Mouse (Mus musculus): ENCODE data around the gene Bmp5. TPM values are rescaled to one million over a fixed set of nuclear protein-coding genes. Genes with fewer than 3 reads are reported as not detected.
"Not testable (repeated sequence)": the region's sequence is repeated elsewhere in the genome, so short reads cannot be mapped to it uniquely, and the experiment has no call there.

The Bmp5 gene
- polyA plus RNA-seq, 1 experiment from 2014 or later: 7.5 TPM

DNA sequence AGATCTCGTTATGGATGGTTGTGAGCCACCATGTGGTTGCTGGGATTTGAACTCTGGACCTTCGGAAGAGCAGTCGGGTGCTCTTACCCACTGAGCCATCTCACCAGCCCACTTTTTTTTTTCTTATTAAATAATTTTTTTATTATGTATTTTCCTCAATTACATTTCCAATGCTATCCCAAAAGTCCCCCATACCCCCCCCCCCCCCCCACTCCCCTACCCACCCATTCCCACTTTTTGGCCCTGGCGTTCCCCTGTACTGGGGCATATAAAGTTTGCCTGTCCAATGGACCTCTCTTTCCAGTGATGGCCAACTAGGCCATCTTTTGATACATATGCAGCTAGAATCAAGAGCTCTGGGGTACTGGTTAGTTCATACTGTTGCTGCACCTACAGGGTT, 33.0 kb downstream of the Bmp5 start:
- peak; percentile 71; the same call in 1 of the 2 replicates for ATAC-seq (ENCODE audit: insufficient number of reproducible peaks, insufficient read depth, low FRiP score, low read depth)
- H3K9me3 ChIP-seq (ENCODE audit: control insufficient read depth, low read depth, low read length): not testable (repeated sequence)

DNA sequence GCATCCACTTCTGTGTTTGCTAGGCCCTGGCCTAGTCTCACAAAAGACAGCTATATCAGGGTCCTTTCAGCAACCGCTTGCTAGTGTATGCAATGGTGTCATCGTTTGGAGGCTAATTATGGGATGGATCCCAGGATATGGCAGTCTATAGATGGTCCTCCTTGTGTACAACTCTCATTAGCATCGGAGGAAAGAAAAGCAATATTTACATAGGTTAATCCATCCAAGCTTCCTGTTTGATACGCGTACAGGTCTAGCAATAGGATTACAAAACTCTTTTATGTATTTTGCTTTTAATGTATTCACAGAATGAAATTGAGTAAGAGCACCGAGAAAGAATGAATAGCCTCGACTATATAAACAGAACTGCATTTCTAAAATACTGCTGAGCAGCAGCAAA, 33.5 kb downstream of the Bmp5 start:
- Histone ChIP-seq H3K4me1 (ENCODE audit: control insufficient read depth, insufficient read depth, low read length) (no peaks in the 10 kb centered on the region), H3K36me3 (ENCODE audit: control insufficient read depth, insufficient read depth, low read length) (no peaks in the 10 kb centered on the region), H3K27ac (ENCODE audit: low read length) (no peak overlapping the region), H3K4me2 (replicated peaks; ENCODE audit: low read depth, low read length) (no peak overlapping the region), H3K27me3 (ENCODE audit: control insufficient read depth, insufficient read depth, low read length) (no peaks in the 10 kb centered on the region), H3K9ac (replicated peaks; ENCODE audit: low read depth, low read length) (no peak overlapping the region), H3K9me3 (ENCODE audit: control insufficient read depth, low read depth, low read length) (no peaks in the 10 kb centered on the region), H3K4me3 (ENCODE audit: low read depth, low read length) (no peak overlapping the region)
- no peak for ATAC-seq (ENCODE audit: insufficient number of reproducible peaks, insufficient read depth, low FRiP score, low read depth)
- 76% methylated on average over 7 of the region's 7 CpGs for WGBS

More for the DNA sequence above, 33.0 kb downstream of the Bmp5 start:
- not testable (repeated sequence) for H3K27me3 ChIP-seq (ENCODE audit: control insufficient read depth, insufficient read depth, low read length); H3K4me2 ChIP-seq (replicated peaks; ENCODE audit: low read depth, low read length); H3K36me3 ChIP-seq (ENCODE audit: control insufficient read depth, insufficient read depth, low read length); H3K4me3 ChIP-seq (ENCODE audit: low read depth, low read length); H3K27ac ChIP-seq (ENCODE audit: low read length); H3K4me1 ChIP-seq (ENCODE audit: control insufficient read depth, insufficient read depth, low read length); H3K9ac ChIP-seq (replicated peaks; ENCODE audit: low read depth, low read length)
- 100% methylated on average over 2 of the region's 4 CpGs for WGBS

DNA sequence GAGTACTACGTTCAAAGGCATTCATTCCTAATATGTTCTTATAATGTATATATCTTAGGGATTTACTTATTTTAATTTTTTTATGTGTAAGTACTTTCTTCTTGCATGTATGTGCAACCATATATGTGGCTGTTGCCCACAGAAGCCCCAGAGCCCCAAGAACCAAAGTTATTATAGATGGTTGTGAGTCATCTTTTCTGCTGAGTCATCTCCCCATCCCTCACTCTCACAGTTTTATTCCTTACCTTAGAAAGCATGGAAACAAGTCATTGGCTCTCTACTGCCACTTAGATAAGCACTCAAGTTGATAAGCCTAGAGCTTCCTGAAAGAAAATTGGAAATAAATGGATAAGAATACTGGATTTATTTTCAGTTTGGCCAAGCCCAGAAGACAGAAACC, 40.0 kb downstream of the Bmp5 start:
- Histone ChIP-seq H3K27ac (ENCODE audit: low read length) (no peak overlapping the region), H3K4me2 (replicated peaks; ENCODE audit: low read depth, low read length) (no peak overlapping the region), H3K9me3 (ENCODE audit: control insufficient read depth, low read depth, low read length) (no peaks in the 10 kb centered on the region), H3K27me3 (ENCODE audit: control insufficient read depth, insufficient read depth, low read length) (no peaks in the 10 kb centered on the region), H3K4me3 (ENCODE audit: low read depth, low read length) (no peak overlapping the region), H3K4me1 (ENCODE audit: control insufficient read depth, insufficient read depth, low read length) (no peaks in the 10 kb centered on the region), H3K9ac (replicated peaks; ENCODE audit: low read depth, low read length) (no peak overlapping the region), H3K36me3 (ENCODE audit: control insufficient read depth, insufficient read depth, low read length) (no peaks in the 10 kb centered on the region)
- no peak for ATAC-seq (ENCODE audit: insufficient number of reproducible peaks, insufficient read depth, low FRiP score, low read depth)
- WGBS: 82% methylated on average over 1 of the region's 1 CpGs

DNA sequence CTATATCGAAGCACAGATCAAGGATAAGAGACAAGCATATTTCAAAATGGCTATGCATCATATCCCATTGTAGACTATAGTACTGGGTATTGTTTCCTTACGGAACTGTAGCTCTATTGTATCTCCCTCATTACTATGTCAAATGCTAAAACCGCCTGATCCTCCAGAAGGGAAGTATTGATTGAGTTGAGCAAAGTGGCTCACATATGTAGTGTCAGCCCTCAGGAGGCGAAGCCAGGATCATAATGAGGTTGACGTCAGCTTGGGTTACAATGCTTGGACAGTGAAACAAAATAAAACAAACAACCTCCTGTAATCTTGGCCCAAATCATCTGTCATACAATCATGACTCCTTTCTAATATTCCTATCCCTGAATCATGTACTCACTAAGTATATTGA, 43.2 kb downstream of the Bmp5 start:
- no peak for ATAC-seq (ENCODE audit: insufficient number of reproducible peaks, insufficient read depth, low FRiP score, low read depth)

DNA sequence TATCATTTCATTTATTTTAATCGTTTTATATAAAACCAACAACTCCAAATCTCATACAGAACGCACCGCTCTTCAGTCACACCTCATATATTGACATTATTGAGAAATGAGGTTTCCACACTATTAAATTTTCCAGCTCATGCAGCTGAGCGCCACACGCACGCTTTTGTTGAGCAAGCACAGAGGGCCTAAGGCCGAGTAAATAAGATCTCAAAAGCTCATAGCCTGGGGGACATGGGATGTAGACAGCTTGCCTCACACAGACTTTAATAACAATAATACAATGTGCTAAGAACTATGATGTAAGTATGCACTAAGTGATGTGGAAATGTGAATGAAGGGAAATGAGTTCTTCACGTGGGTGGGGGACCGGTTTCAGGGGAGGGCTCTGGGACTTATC, 57.3 kb downstream of the Bmp5 start:
- Histone ChIP-seq H3K4me3 (ENCODE audit: low read depth, low read length) (no peak overlapping the region), H3K36me3 (ENCODE audit: control insufficient read depth, insufficient read depth, low read length) (no peaks in the 10 kb centered on the region), H3K4me1 (ENCODE audit: control insufficient read depth, insufficient read depth, low read length) (no peaks in the 10 kb centered on the region), H3K4me2 (replicated peaks; ENCODE audit: low read depth, low read length) (no peak overlapping the region), H3K9me3 (ENCODE audit: control insufficient read depth, low read depth, low read length) (no peaks in the 10 kb centered on the region), H3K27me3 (ENCODE audit: control insufficient read depth, insufficient read depth, low read length) (no peaks in the 10 kb centered on the region), H3K27ac (ENCODE audit: low read length) (no peak overlapping the region), H3K9ac (replicated peaks; ENCODE audit: low read depth, low read length) (no peak overlapping the region)
- WGBS: 72% methylated on average over 9 of the region's 9 CpGs
- ATAC-seq (ENCODE audit: insufficient number of reproducible peaks, insufficient read depth, low FRiP score, low read depth): no peak

More for the DNA sequence above, 43.2 kb downstream of the Bmp5 start:
- H3K27ac ChIP-seq (ENCODE audit: low read length): no peak overlapping the region
- H3K4me3 ChIP-seq (ENCODE audit: low read depth, low read length): no peak overlapping the region
- H3K4me1 ChIP-seq (ENCODE audit: control insufficient read depth, insufficient read depth, low read length): no peaks in the 10 kb centered on the region
- no peaks in the 10 kb centered on the region for H3K9me3 ChIP-seq (ENCODE audit: control insufficient read depth, low read depth, low read length)
- 84% methylated on average over 5 of the region's 5 CpGs for WGBS
- H3K27me3 ChIP-seq (ENCODE audit: control insufficient read depth, insufficient read depth, low read length): no peaks in the 10 kb centered on the region
- H3K36me3 ChIP-seq (ENCODE audit: control insufficient read depth, insufficient read depth, low read length): no peaks in the 10 kb centered on the region
- no peak overlapping the region for H3K9ac ChIP-seq (replicated peaks; ENCODE audit: low read depth, low read length)
- no peak overlapping the region for H3K4me2 ChIP-seq (replicated peaks; ENCODE audit: low read depth, low read length)

DNA sequence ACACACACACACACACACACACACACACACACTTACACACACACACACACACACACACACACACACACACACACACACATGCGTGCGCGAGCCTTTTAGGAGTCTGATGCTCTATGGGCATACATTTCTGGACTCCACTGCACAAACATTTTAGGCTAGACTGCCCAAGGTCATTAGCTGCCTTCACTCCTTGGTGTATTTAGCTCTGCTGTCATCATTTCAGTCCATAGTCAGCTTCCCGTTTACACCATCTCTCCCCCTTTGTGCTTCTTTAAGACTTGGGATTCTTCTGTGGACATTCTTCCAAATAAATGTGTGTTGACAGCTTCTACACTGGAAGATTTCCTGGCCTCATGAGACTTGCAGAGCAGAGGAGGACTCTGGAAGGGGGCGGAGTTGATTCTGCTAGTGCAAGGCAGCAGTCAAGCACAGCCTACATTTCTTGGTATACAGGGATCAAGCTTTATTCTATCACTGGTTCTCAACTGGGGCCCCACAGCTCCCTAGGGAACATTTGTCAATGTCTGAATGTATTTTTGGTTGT, 58.1 kb downstream of the Bmp5 start:
- no peak for ATAC-seq (ENCODE audit: insufficient number of reproducible peaks, insufficient read depth, low FRiP score, low read depth)
- no peak overlapping the region for H3K27ac ChIP-seq (ENCODE audit: low read length)
- 75% methylated on average over 5 of the region's 5 CpGs for WGBS

DNA sequence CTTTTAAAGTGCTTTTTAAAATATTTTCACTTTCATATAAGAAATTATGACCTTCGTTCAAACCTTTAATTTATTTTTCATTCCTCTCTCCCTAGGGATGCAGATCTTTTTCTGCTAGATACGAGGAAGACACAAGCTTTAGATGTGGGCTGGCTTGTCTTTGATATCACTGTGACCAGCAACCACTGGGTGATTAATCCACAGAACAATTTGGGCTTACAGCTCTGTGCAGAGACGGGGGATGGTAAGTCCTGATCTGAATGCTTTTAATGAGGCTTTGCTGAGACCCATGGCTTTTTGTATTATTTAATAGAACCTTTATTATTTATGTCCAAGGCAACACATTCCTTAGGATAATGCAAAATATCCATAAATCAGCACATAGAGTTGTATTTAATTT, 64.3 kb downstream of the Bmp5 start:
- Histone ChIP-seq H3K9ac (replicated peaks; ENCODE audit: low read depth, low read length) (no peak overlapping the region), H3K27me3 (ENCODE audit: control insufficient read depth, insufficient read depth, low read length) (no peaks in the 10 kb centered on the region), H3K9me3 (ENCODE audit: control insufficient read depth, low read depth, low read length) (no peaks in the 10 kb centered on the region), H3K4me3 (ENCODE audit: low read depth, low read length) (no peak overlapping the region), H3K4me2 (replicated peaks; ENCODE audit: low read depth, low read length) (no peak overlapping the region), H3K27ac (ENCODE audit: low read length) (no peak overlapping the region), H3K36me3 (ENCODE audit: control insufficient read depth, insufficient read depth, low read length) (no peaks in the 10 kb centered on the region), H3K4me1 (ENCODE audit: control insufficient read depth, insufficient read depth, low read length) (no peaks in the 10 kb centered on the region)
- ATAC-seq (ENCODE audit: insufficient number of reproducible peaks, insufficient read depth, low FRiP score, low read depth): no peak
- WGBS: 74% methylated on average over 3 of the region's 3 CpGs

More for the DNA sequence above, 58.1 kb downstream of the Bmp5 start:
- no peaks in the 10 kb centered on the region for H3K9me3 ChIP-seq (ENCODE audit: control insufficient read depth, low read depth, low read length)
- no peak overlapping the region for H3K4me3 ChIP-seq (ENCODE audit: low read depth, low read length)
- H3K9ac ChIP-seq (replicated peaks; ENCODE audit: low read depth, low read length): no peak overlapping the region
- no peaks in the 10 kb centered on the region for H3K27me3 ChIP-seq (ENCODE audit: control insufficient read depth, insufficient read depth, low read length)
- H3K4me2 ChIP-seq (replicated peaks; ENCODE audit: low read depth, low read length): no peak overlapping the region
- H3K4me1 ChIP-seq (ENCODE audit: control insufficient read depth, insufficient read depth, low read length): no peaks in the 10 kb centered on the region
- no peaks in the 10 kb centered on the region for H3K36me3 ChIP-seq (ENCODE audit: control insufficient read depth, insufficient read depth, low read length)

DNA sequence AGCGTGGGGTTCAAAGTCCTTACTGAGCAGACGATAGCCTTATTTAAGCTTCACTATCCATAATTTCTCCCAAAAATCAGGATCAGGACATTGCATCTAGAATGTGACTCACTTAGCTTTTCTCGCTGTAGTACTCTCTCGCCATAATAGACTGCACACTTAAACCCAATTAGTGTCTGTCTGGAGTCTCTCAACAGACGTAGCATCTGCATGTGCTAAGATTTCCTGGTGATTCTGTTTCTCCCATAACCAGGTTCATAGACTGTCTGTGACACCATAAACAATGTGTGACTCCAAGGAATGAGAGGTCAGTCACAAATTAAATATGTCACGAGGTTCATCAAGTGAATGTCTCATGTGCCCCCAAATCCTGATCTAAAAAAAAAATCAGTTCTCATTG, 65.7 kb downstream of the Bmp5 start:
- no peak overlapping the region for H3K27ac ChIP-seq (ENCODE audit: low read length)
- ATAC-seq (ENCODE audit: insufficient number of reproducible peaks, insufficient read depth, low FRiP score, low read depth): no peak
- WGBS: 73% methylated on average over 6 of the region's 6 CpGs
- H3K4me1 ChIP-seq (ENCODE audit: control insufficient read depth, insufficient read depth, low read length): no peaks in the 10 kb centered on the region
- no peak overlapping the region for H3K4me3 ChIP-seq (ENCODE audit: low read depth, low read length)
- no peak overlapping the region for H3K9ac ChIP-seq (replicated peaks; ENCODE audit: low read depth, low read length)
- H3K4me2 ChIP-seq (replicated peaks; ENCODE audit: low read depth, low read length): no peak overlapping the region
- H3K27me3 ChIP-seq (ENCODE audit: control insufficient read depth, insufficient read depth, low read length): no peaks in the 10 kb centered on the region
- no peaks in the 10 kb centered on the region for H3K36me3 ChIP-seq (ENCODE audit: control insufficient read depth, insufficient read depth, low read length)
- H3K9me3 ChIP-seq (ENCODE audit: control insufficient read depth, low read depth, low read length): no peaks in the 10 kb centered on the region

DNA sequence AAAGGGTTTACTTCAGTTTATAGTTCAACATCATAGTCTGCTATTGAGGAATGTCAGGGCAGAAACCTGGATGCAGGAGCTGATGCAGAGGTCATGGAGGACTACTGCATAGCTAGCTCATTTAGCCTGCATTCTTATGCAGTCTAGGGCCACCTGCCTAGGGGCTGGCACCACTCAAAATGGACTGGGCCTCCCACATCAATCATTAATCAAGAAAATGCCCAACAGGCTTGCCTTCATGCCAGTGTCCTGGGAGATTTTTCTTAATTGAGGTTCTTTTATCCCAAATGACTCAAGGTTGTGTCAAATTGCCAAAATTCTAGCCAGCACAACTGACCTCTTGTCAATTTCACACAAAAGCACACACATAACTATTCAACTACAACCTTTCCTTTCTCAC, 70.8 kb downstream of the Bmp5 start:
- Histone ChIP-seq H3K4me1 (ENCODE audit: control insufficient read depth, insufficient read depth, low read length) (no peaks in the 10 kb centered on the region), H3K4me3 (ENCODE audit: low read depth, low read length) (no peak overlapping the region), H3K27me3 (ENCODE audit: control insufficient read depth, insufficient read depth, low read length) (no peaks in the 10 kb centered on the region), H3K27ac (ENCODE audit: low read length) (no peak overlapping the region), H3K4me2 (replicated peaks; ENCODE audit: low read depth, low read length) (no peak overlapping the region), H3K9ac (replicated peaks; ENCODE audit: low read depth, low read length) (no peak overlapping the region), H3K9me3 (ENCODE audit: control insufficient read depth, low read depth, low read length) (no peaks in the 10 kb centered on the region), H3K36me3 (ENCODE audit: control insufficient read depth, insufficient read depth, low read length) (no peaks in the 10 kb centered on the region)
- ATAC-seq (ENCODE audit: insufficient number of reproducible peaks, insufficient read depth, low FRiP score, low read depth): no peak
